Mouse (Mus musculus) cerebellum, adult 2 months (tissue): ENCODE measurements around the gene Kdelr3.

ENCODE experiments used
- CTCF ChIP-seq: fragments of 200-500 bp; IDR thresholded peaks from 2 replicates; pipeline ENCODE4 v1.5.1; 2011; ENCODE audit warnings: low read depth, mild to moderate bottlenecking, control low read depth, low read length, moderate library complexity, borderline replicate concordance; ENCODE audit not compliant: insufficient read depth
- POLR2A ChIP-seq: fragments of 200-500 bp; IDR thresholded peaks from 2 replicates; pipeline ENCODE4 v1.6.1; 2011; ENCODE audit warnings: low read length, control low read depth, borderline replicate concordance; ENCODE audit not compliant: insufficient read depth

GRCm38 (mm10) chr15:79527991-79528639 is 11.9 kb downstream of the Kdelr3 start:
- TF ChIP-seq POLR2A (no peak), CTCF (no peak)
